In the genomic region with DNA sequence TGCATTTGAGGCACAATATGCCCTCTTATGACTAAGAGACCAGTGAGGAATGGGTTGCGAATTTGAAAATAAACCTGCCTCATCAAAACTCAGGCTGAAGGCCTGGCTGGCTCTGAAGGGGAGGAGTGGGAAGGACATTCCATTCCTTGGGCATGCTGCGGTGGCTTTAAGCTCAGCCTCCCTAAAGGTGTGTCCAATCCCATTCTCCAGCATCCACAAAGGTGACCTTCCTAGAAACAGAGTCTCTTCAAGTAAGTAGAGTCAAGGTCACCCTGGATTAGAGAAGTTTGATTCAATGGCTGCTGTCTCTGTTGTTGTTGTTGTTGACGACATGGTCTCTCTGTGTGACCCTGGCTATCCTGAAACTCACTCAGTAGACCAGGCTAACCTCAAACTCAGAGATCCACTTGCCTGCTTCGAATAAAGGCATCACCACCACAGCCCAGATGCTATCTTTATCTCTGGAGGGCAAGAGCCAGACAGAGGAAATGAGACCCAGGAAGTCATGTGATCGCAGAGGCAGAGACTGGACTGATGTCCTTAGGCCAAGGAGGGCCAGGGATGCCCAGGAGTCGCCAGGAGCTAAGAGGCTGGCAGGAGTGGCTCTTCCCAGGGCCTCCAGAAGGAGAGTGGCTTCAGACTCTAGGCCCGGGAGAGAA, we compare ENCODE assay signal across 16 mouse cellular contexts. TPM values are rescaled to one million over a fixed set of nuclear protein-coding genes. Genes with fewer than 3 reads are reported as not detected.
DNase-seq lines count a peak whose midpoint lies in the region; ATAC-seq and TF ChIP-seq lines count a peak whose summit lies in the region.
"Had no signal": no experiment of that assay in that cellular context is flagged by ENCODE, and none has a peak within 500 bp of the region (broad histone marks: within the 10 kb centered on the region; RNA-seq: fewer than 3 reads in every experiment).

No protein-coding gene starts in this region.

- H3K36me3 ChIP-seq in forebrain, postnatal 0 days (ENCODE audit: insufficient read depth): no peaks in the 10 kb centered on the region
- no peaks in the 10 kb centered on the region for H3K36me3 ChIP-seq in forebrain, embryonic 13.5 days (ENCODE audit: poor library complexity, severe bottlenecking)
- no peaks in the 10 kb centered on the region for H3K36me3 ChIP-seq in megakaryocyte, embryonic 14.5 days (replicated peaks; ENCODE audit: low read length)
- peaks cover 9% of the 10 kb centered on the region for H3K36me3 ChIP-seq in G1E (replicated peaks)
- H3K36me3 ChIP-seq in limb, embryonic 10.5 days: no peaks in the 10 kb centered on the region
- H3K36me3 ChIP-seq: embryonic facial prominence, embryonic 12.5 days; neural tube, embryonic 12.5 days had no signal

- H3K4me3 ChIP-seq in forebrain, postnatal 0 days (ENCODE audit: low read depth, low read length): no peak overlapping the region
- H3K4me3 ChIP-seq in forebrain, embryonic 13.5 days: no peak overlapping the region
- peak overlapping the region; percentile 11 for H3K4me3 ChIP-seq in megakaryocyte, embryonic 14.5 days (replicated peaks)
- no peak overlapping the region for H3K4me3 ChIP-seq in G1E (ENCODE audit: low read depth, low read length)
- H3K4me3 ChIP-seq in limb, embryonic 10.5 days: no peak overlapping the region
- H3K4me3 ChIP-seq: embryonic facial prominence, embryonic 12.5 days; heart, adult 2 months; neural tube, embryonic 12.5 days had no signal

- TF ChIP-seq CTCF in forebrain, postnatal 0 days (IDR thresholded peaks at IDR 0.05; ENCODE audit: low read depth): no peak
- TF ChIP-seq CTCF in G1E (IDR thresholded peaks at IDR 0.05; ENCODE audit: low read depth, low read length): no peak

- intact Hi-C loops in heart, postnatal 10 days (cut with DNase I): no loop called here

- H3K27me3 ChIP-seq in forebrain, postnatal 0 days (ENCODE audit: insufficient read depth, low read length): no peaks in the 10 kb centered on the region
- H3K27me3 ChIP-seq in forebrain, embryonic 13.5 days: no peaks in the 10 kb centered on the region
- H3K27me3 ChIP-seq in megakaryocyte, embryonic 14.5 days (replicated peaks): peaks cover 37% of the 10 kb centered on the region
- H3K27me3 ChIP-seq in G1E (ENCODE audit: insufficient read depth, low read length): peaks cover 3% of the 10 kb centered on the region; the same call in 1 of the 2 replicates
- no peaks in the 10 kb centered on the region for H3K27me3 ChIP-seq in limb, embryonic 10.5 days (ENCODE audit: low read depth, poor library complexity, severe bottlenecking)
- H3K27me3 ChIP-seq: embryonic facial prominence, embryonic 12.5 days; neural tube, embryonic 12.5 days had no signal

- no peak for DNase-seq in forebrain, postnatal 0 days
- no peak for DNase-seq in G1E (ENCODE audit: low spot score)
- no peak for DNase-seq in limb, embryonic 10.5 days (ENCODE audit: low spot score)
- DNase-seq in heart, postnatal 10 days: no peak
- no peak for DNase-seq in cerebellum, postnatal 36 days
- DNase-seq: cerebellum, adult 11 months; cerebellum, postnatal 25 days; heart, adult 2 months; thymus, adult 18-20 months had no signal

- peak overlapping the region; percentile 21; the same call in 1 of the 2 replicates for H3K27ac ChIP-seq in forebrain, postnatal 0 days (ENCODE audit: low read depth, low read length)
- no peak overlapping the region for H3K27ac ChIP-seq in forebrain, embryonic 13.5 days
- H3K27ac ChIP-seq in limb, embryonic 10.5 days: 0 out of 2 replicates have a peak overlapping the region, but pooled peaks have one; percentile 7
- H3K27ac ChIP-seq: embryonic facial prominence, embryonic 12.5 days; heart, adult 2 months; neural tube, embryonic 12.5 days had no signal

- WGBS in forebrain, postnatal 0 days: 83% methylated on average over 7 of the region's 7 CpGs
- WGBS in forebrain, embryonic 13.5 days: 83% methylated on average over 7 of the region's 7 CpGs
- WGBS in limb, embryonic 10.5 days: 88% methylated on average over 7 of the region's 7 CpGs

- H3K4me2 ChIP-seq in forebrain, postnatal 0 days (ENCODE audit: low read depth): no peak overlapping the region
- H3K4me2 ChIP-seq in forebrain, embryonic 13.5 days: no peak overlapping the region
- H3K4me2 ChIP-seq: embryonic facial prominence, embryonic 12.5 days; liver, embryonic 11.5 days; neural tube, embryonic 12.5 days had no signal

- ATAC-seq in forebrain, postnatal 0 days: no peak; the same call in 1 of the 2 replicates
- no peak for ATAC-seq in forebrain, embryonic 13.5 days
- ATAC-seq in megakaryocyte, adult 5-6 weeks (ENCODE audit: poor library complexity, severe bottlenecking): no peak
- 0 out of 2 replicates have a peak, but pooled peaks have one; percentile 15 for ATAC-seq in G1E (ENCODE audit: extremely low read depth, insufficient number of reproducible peaks, low FRiP score, poor library complexity, severe bottlenecking)
- ATAC-seq: intestine, embryonic 16.5 days had no signal

- H3K4me1 ChIP-seq in forebrain, postnatal 0 days (ENCODE audit: insufficient read depth): no peaks in the 10 kb centered on the region
- H3K4me1 ChIP-seq in forebrain, embryonic 13.5 days: peaks cover 24% of the 10 kb centered on the region
- peaks cover 57% of the 10 kb centered on the region for H3K4me1 ChIP-seq in megakaryocyte, embryonic 14.5 days
- H3K4me1 ChIP-seq in G1E (ENCODE audit: insufficient read depth, low read depth, low read length): peaks cover 46% of the 10 kb centered on the region
- peaks cover 22% of the 10 kb centered on the region for H3K4me1 ChIP-seq in limb, embryonic 10.5 days
- H3K4me1 ChIP-seq: embryonic facial prominence, embryonic 12.5 days had no signal

- no peak overlapping the region for H3K9ac ChIP-seq in forebrain, postnatal 0 days
- no peak overlapping the region for H3K9ac ChIP-seq in forebrain, embryonic 13.5 days
- H3K9ac ChIP-seq: embryonic facial prominence, embryonic 12.5 days; neural tube, embryonic 12.5 days had no signal

- H3K9me3 ChIP-seq in forebrain, postnatal 0 days (ENCODE audit: low read length): no peaks in the 10 kb centered on the region
- H3K9me3 ChIP-seq in forebrain, embryonic 13.5 days (replicated peaks): no peaks in the 10 kb centered on the region
- no peaks in the 10 kb centered on the region for H3K9me3 ChIP-seq in megakaryocyte, embryonic 14.5 days
- H3K9me3 ChIP-seq in G1E (replicated peaks): no peaks in the 10 kb centered on the region
- H3K9me3 ChIP-seq in limb, embryonic 10.5 days (replicated peaks): no peaks in the 10 kb centered on the region
- H3K9me3 ChIP-seq: embryonic facial prominence, embryonic 12.5 days; neural tube, embryonic 12.5 days had no signal

RNA-seq across cellular contexts. Expression of gene Plxdc1, which starts 27.5 kb away (rescaled TPM):
- total RNA-seq in forebrain, postnatal 0 days (2014; rRNA removed): 0.54 and 1.5 TPM in 2 replicates
- polyA plus RNA-seq in forebrain, postnatal 0 days (2015; fragmentation: Nextera tagmentation; extraction: Ambion mirVana): 1.6 and 3.5 TPM in 2 replicates
- 0.14 and 0.34 TPM in 2 replicates for polyA plus RNA-seq in forebrain, embryonic 13.5 days (2015; fragmentation: Nextera tagmentation; extraction: Ambion mirVana)
- polyA plus RNA-seq in megakaryocyte, embryonic 14.5 days (2012; ENCODE audit: insufficient read depth, low replicate concordance): 1.6 TPM in 1 of 2 replicates, not detected in the other
- total RNA-seq in megakaryocyte, adult 5-6 weeks (2015): 13.7 and 15.9 TPM in 2 replicates
- total RNA-seq in megakaryocyte, adult 5-6 weeks (2017): 6.3 and 6.7 TPM in 2 replicates
- not detected in 2 replicates for total RNA-seq in G1E (2014; fragmentation: Nextera tagmentation)
- 0.06 and 0.11 TPM in 2 replicates for total RNA-seq in G1E (2017)
- polyA plus RNA-seq in G1E (2012): 0.03 TPM in 2 replicates
- polyA plus RNA-seq in limb, embryonic 10.5 days (2016; fragmentation: Nextera tagmentation; extraction: Ambion mirVana): not detected in 2 replicates
- total RNA-seq in heart, postnatal 10 days (2021): 1 to 10 TPM; 4.8 to 6.9 TPM

RNA-seq across cellular contexts. Expression of gene Arl5c, which starts 37.2 kb away (rescaled TPM):
- 3.7 and 5.2 TPM in 2 replicates for total RNA-seq in forebrain, postnatal 0 days (2014; rRNA removed)
- polyA plus RNA-seq in forebrain, postnatal 0 days (2015; fragmentation: Nextera tagmentation; extraction: Ambion mirVana): 3.0 and 4.2 TPM in 2 replicates
- polyA plus RNA-seq in forebrain, embryonic 13.5 days (2015; fragmentation: Nextera tagmentation; extraction: Ambion mirVana): 8.4 and 11.0 TPM in 2 replicates
- polyA plus RNA-seq in megakaryocyte, embryonic 14.5 days (2012; ENCODE audit: insufficient read depth, low replicate concordance): 9.1 TPM in 1 of 2 replicates, not detected in the other
- total RNA-seq in megakaryocyte, adult 5-6 weeks (2015): 42.9 and 56.3 TPM in 2 replicates
- total RNA-seq in megakaryocyte, adult 5-6 weeks (2017): 51.2 TPM in 2 replicates
- total RNA-seq in G1E (2014; fragmentation: Nextera tagmentation): not detected in 2 replicates
- total RNA-seq in G1E (2017): 0.44 TPM in 1 of 2 replicates, not detected in the other
- polyA plus RNA-seq in G1E (2012): not detected in 2 replicates
- 12.4 and 17.8 TPM in 2 replicates for polyA plus RNA-seq in limb, embryonic 10.5 days (2016; fragmentation: Nextera tagmentation; extraction: Ambion mirVana)
- total RNA-seq in heart, postnatal 10 days (2021): 1 to 10 TPM; 1.6 to 1.7 TPM
